Mouse (Mus musculus): Measurements from ENCODE around the gene Mvb12b. TPM values are rescaled to one million over a fixed set of nuclear protein-coding genes. Genes with fewer than 3 reads are reported as not detected.
A peak's percentile ranks its signal among the peaks of the same experiment; 100 is the strongest.

Gene Mvb12b
- polyA plus RNA-seq, 1 experiment from 2014 or later: 85.8 TPM

DNA sequence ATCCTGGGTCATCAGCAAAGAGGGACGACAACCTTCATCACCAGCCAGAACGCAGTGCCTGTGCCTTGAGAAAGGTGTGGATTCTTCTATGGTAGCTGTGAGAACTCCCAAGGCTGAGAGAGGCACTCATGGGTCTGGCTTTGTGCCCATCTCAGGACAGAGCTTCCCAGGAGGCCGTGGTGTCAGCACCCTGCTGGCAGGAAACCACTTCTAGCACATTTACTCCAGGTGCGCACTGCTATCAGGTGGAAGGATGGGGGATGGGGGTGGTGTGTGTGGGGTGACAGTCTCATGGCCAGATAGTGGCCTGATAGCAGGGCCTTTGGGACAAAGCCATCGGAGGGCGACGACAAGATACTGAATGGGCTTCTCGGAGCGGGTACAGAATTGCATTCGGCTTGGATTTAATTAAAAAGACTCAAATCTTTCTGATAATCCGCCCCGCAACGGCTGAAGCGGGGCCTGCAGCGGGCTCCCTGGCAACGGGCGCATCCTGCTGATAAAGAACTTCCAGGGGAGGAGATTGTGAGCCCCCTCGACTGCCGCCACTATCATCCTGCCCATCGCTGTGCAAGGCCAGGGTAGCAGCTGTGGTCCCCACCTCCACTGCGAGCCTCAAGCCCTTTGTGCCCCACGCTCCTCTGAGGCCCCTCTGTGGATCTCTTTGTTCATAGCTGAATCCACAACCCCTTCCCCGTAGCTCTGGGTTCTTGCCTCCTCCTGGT is 198.4 kb downstream of the Mvb12b start:
- H3K9me3 ChIP-seq: no peaks in the 10 kb centered on the region
- no peak overlapping the region; the same call in 1 of the 2 replicates for H3K4me2 ChIP-seq (replicated peaks)
- peaks cover 11% of the 10 kb centered on the region for H3K4me1 ChIP-seq
- no peak for ATAC-seq (replicated peaks)
- no peak overlapping the region for H3K4me3 ChIP-seq
- no peaks in the 10 kb centered on the region for H3K36me3 ChIP-seq
- no peaks in the 10 kb centered on the region for H3K27me3 ChIP-seq
- no peak overlapping the region for H3K27ac ChIP-seq (replicated peaks)
- 40% methylated on average over 23 of the region's 23 CpGs for WGBS
- no peak overlapping the region; the same call in 1 of the 2 replicates for H3K9ac ChIP-seq (replicated peaks)

DNA sequence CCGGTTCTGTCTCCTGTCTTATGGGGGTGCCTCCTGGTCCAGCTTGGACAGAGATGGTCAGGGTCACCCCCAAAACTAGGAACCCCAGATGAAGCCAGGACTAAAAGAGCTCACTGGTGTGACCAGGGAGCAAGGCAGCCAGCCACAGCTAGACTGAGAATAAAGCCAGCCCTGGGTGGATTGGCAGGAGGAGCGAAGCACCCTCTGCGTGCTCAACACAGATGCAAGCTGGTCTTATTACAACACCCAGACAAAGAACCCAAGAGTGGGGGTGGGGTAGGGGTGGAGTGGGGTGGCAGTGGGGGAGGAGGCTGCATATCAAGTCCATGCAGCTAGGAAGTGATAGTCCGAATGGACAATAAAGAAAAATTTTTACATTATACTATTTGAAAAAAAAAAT is 204.2 kb downstream of the Mvb12b start:
- WGBS: 29% methylated on average over 4 of the region's 4 CpGs
- H3K27me3 ChIP-seq: peaks cover 3% of the 10 kb centered on the region; the same call in 1 of the 2 replicates
- no peaks in the 10 kb centered on the region for H3K9me3 ChIP-seq
- peaks cover 8% of the 10 kb centered on the region for H3K4me1 ChIP-seq
- no peak overlapping the region for H3K4me2 ChIP-seq (replicated peaks)
- no peak overlapping the region for H3K4me3 ChIP-seq
- H3K9ac ChIP-seq (replicated peaks): no peak overlapping the region
- no peaks in the 10 kb centered on the region for H3K36me3 ChIP-seq
- no peak overlapping the region for H3K27ac ChIP-seq (replicated peaks)
- ATAC-seq (replicated peaks): peak; percentile 61; the same call in 1 of the 2 replicates

DNA sequence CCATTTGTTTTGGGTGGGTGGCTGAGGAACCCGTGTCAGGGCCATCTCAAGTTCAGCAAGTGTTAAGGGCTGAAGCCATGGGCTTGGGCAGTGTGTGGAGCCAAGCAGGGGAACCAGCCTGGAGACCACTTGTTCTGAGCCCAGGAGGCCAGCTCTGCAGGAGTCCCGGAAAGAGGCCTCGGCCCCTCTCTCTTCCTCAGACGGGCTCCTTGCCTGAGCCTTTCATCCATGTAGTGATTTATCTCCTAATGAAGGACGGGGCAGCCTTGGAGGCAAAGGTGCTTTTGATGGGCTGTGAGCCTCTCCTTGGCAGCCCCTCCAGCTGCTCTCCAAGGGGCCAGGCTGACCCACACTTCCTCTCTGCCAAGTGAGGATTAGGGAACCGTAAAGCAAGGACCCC is 204.7 kb downstream of the Mvb12b start:
- Histone ChIP-seq H3K27me3 (peaks cover 3% of the 10 kb centered on the region; the same call in 1 of the 2 replicates), H3K9ac (replicated peaks) (no peak overlapping the region), H3K27ac (replicated peaks) (no peak overlapping the region), H3K9me3 (no peaks in the 10 kb centered on the region), H3K4me2 (replicated peaks) (no peak overlapping the region), H3K4me1 (peaks cover 8% of the 10 kb centered on the region), H3K4me3 (no peak overlapping the region), H3K36me3 (no peaks in the 10 kb centered on the region)
- WGBS: 38% methylated on average over 6 of the region's 6 CpGs
- no peak for ATAC-seq (replicated peaks)

DNA sequence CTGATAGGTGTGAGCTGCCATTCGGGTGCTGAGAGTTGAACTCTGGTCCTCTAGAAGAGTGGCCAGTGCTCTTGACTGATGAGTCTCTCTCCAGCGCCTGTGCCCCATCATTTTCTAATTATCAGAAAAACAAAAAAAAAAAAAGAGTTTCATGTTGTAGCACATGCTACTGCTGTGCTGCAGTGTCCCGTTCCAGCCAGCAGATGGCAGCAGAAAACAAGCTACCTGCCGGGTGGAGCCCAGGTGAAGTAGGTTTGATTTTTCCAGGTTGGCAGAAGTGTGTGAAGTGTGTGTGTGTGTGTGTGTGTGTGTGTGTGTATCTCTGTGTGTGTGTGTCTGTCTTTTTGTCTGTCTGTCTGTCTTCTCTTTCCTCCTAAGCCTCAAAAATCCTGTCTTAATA is 205.5 kb downstream of the Mvb12b start:
- H3K4me2 ChIP-seq (replicated peaks): no peak overlapping the region
- H3K36me3 ChIP-seq: no peaks in the 10 kb centered on the region
- peaks cover 8% of the 10 kb centered on the region for H3K4me1 ChIP-seq
- H3K4me3 ChIP-seq: no peak overlapping the region
- H3K9ac ChIP-seq (replicated peaks): no peak overlapping the region
- H3K27me3 ChIP-seq: peaks cover 3% of the 10 kb centered on the region; the same call in 1 of the 2 replicates
- H3K27ac ChIP-seq (replicated peaks): no peak overlapping the region
- 8% methylated on average over 4 of the region's 4 CpGs for WGBS
- no peak; the same call in 1 of the 2 replicates for ATAC-seq (replicated peaks)
- H3K9me3 ChIP-seq: no peaks in the 10 kb centered on the region

Other genes starting within 250 kb of the Mvb12b start
- 0.06 and 0.13 TPM in 2 replicates for gene Lmx1b, start 247.4 kb downstream of the Mvb12b start, polyA plus RNA-seq (2015; fragmentation: Nextera tagmentation; extraction: Ambion mirVana)

Data from forebrain, embryonic 15.5 days (tissue).